Mouse (Mus musculus): ENCODE results near the gene Ankrd52. TPM values are rescaled to one million over a fixed set of nuclear protein-coding genes. Genes with fewer than 3 reads are reported as not detected.
A peak's percentile ranks its signal among the peaks of the same experiment; 100 is the strongest.

Gene Ankrd52
- total RNA-seq (2012; rRNA removed): 15.3 and 15.8 TPM in 2 replicates
- total RNA-seq (2014; rRNA removed): 3.5 and 4.3 TPM in 2 replicates
- 45.9 and 51.0 TPM in 2 replicates for polyA plus RNA-seq (2012; ENCODE audit: insufficient read length, low read depth)

- peak within 1 kb of the TSS; percentile 75 for H3K27ac ChIP-seq (ENCODE audit: insufficient read depth, low read depth)
- H3K36me3 ChIP-seq (replicated peaks in 1 of 2; ENCODE audit: control insufficient read depth in 1 of 2, insufficient read depth in 1 of 2, low read length in 1 of 2): peaks cover 18 to 33% of the 10 kb centered on the region in 2 experiments
- peak within 1 kb of the TSS; percentile 94 for H3K4me2 ChIP-seq (ENCODE audit: insufficient read depth, low read depth, poor library complexity, severe bottlenecking)
- dilution Hi-C loops (cut with MboI; ENCODE audit: extremely low pct_ligation_motif_present, extremely low pct_unique_long_range_greater_than_20kb, low sequenced_read_pairs) (no loop called here), in situ Hi-C loops (cut with MboI; ENCODE audit: low pct_ligation_motif_present, low pct_unique_long_range_greater_than_20kb, low sequenced_read_pairs) (no loop called here)
- peaks cover 14 to 38% of the 10 kb centered on the region in 2 experiments for H3K4me1 ChIP-seq (ENCODE audit: control insufficient read depth in 1 of 2, insufficient read depth in 2 of 2)
- TF ChIP-seq PAX5 (IDR thresholded peaks at IDR 0.05; ENCODE audit: low read length) (no peak), CTCF (conservative IDR thresholded peaks at IDR 0.05 in 1 of 2, IDR thresholded peaks at IDR 0.05 in 1 of 2; ENCODE audit: low read depth in 2 of 2, low read length in 2 of 2) (peak in 1 of 2 experiments; percentile 66; a peak in 2 of 4 replicates), JUN (IDR thresholded peaks at IDR 0.05; ENCODE audit: insufficient read depth, low read depth, low read length) (no peak), MAX (IDR thresholded peaks at IDR 0.05; ENCODE audit: low read length) (no peak), MYC (IDR thresholded peaks at IDR 0.05; ENCODE audit: low read depth, low read length) (no peak), KAT2A (IDR thresholded peaks at IDR 0.05; ENCODE audit: insufficient replicate concordance, low read length) (no peak), ZC3H11A (IDR thresholded peaks at IDR 0.05; ENCODE audit: low read depth, low read length) (no peak), JUND (conservative IDR thresholded peaks at IDR 0.05; ENCODE audit: low read depth, low read length) (no peak), ZMIZ1 (IDR thresholded peaks at IDR 0.05; ENCODE audit: low read depth, low read length) (no peak), TCF12 (IDR thresholded peaks at IDR 0.05; ENCODE audit: low read depth, low read length) (peak; percentile 67), BHLHE40 (IDR thresholded peaks at IDR 0.05; ENCODE audit: low read depth, low read length) (no peak), MAZ (IDR thresholded peaks at IDR 0.05; ENCODE audit: low read depth, low read length) (no peak), CHD2 (IDR thresholded peaks at IDR 0.05; ENCODE audit: low read length) (no peak), GABPA (IDR thresholded peaks at IDR 0.05; ENCODE audit: insufficient replicate concordance, low read depth, low read length) (no peak), MEF2A (IDR thresholded peaks at IDR 0.05; ENCODE audit: borderline replicate concordance, low read depth, low read length) (peak; percentile 42; the same call in 1 of the 2 replicates), USF1 (IDR thresholded peaks at IDR 0.05; ENCODE audit: low read depth, low read length) (no peak), EP300 (IDR thresholded peaks at IDR 0.05; ENCODE audit: low read length) (no peak), POLR2A (IDR thresholded peaks at IDR 0.05; ENCODE audit: low read depth, low read length) (peak; percentile 46; the same call in 1 of the 2 replicates), SIN3A (IDR thresholded peaks at IDR 0.05; ENCODE audit: low read length) (peak; percentile 18; the same call in 1 of the 2 replicates), ZKSCAN1 (IDR thresholded peaks at IDR 0.05; ENCODE audit: borderline replicate concordance, low read depth, low read length) (no peak), HCFC1 (IDR thresholded peaks at IDR 0.05; ENCODE audit: low read depth, low read length) (no peak), RAD21 (IDR thresholded peaks at IDR 0.05; ENCODE audit: low read depth, low read length) (no peak; the same call in 1 of the 2 replicates), RCOR1 (conservative IDR thresholded peaks at IDR 0.05; ENCODE audit: low read depth, low read length) (no peak), USF2 (conservative IDR thresholded peaks at IDR 0.05; ENCODE audit: low read depth, low read length) (no peak), UBTF (IDR thresholded peaks at IDR 0.05; ENCODE audit: low read depth, low read length) (0 out of 2 replicates have a peak, but pooled peaks have one; percentile 54), TBP (conservative IDR thresholded peaks at IDR 0.05; ENCODE audit: low read depth, low read length) (0 out of 2 replicates have a peak, but pooled peaks have one; percentile 50), E2F4 (IDR thresholded peaks at IDR 0.05; ENCODE audit: insufficient replicate concordance, low read depth, low read length) (no peak), NELFE (IDR thresholded peaks at IDR 0.05; ENCODE audit: low read depth, low read length) (peak; percentile 13; the same call in 1 of the 2 replicates), ETS1 (conservative IDR thresholded peaks at IDR 0.05; ENCODE audit: low read depth, low read length) (no peak), SMC3 (IDR thresholded peaks at IDR 0.05; ENCODE audit: low read depth, low read length) (peak; percentile 20), ELF1 (IDR thresholded peaks at IDR 0.05; ENCODE audit: low read depth, low read length) (no peak), MAFK (IDR thresholded peaks at IDR 0.05; ENCODE audit: insufficient replicate concordance, low read length) (no peak), IRF4 (IDR thresholded peaks at IDR 0.05; ENCODE audit: low read depth, low read length) (no peak), CHD1 (IDR thresholded peaks at IDR 0.05; ENCODE audit: low read depth, low read length) (no peak; the same call in 1 of the 2 replicates), POLR2AphosphoS2 (IDR thresholded peaks at IDR 0.05; ENCODE audit: low read depth, low read length) (no peak), MXI1 (IDR thresholded peaks at IDR 0.05; ENCODE audit: low read depth, low read length) (no peak; the same call in 1 of the 2 replicates), NRF1 (IDR thresholded peaks at IDR 0.05; ENCODE audit: low read depth, low read length) (peak; percentile 51; the same call in 1 of the 2 replicates), ZNF384 (IDR thresholded peaks at IDR 0.05; ENCODE audit: low read depth, low read length) (no peak)
- H3K4me3 ChIP-seq (replicated peaks in 1 of 3; ENCODE audit: low read depth in 2 of 3, low read length in 2 of 3, poor library complexity in 1 of 3): peak within 1 kb of the TSS; percentile 83 to 89 (median 84)
- no peaks in the 10 kb centered on the region for H3K27me3 ChIP-seq (replicated peaks)
- H3K9ac ChIP-seq (ENCODE audit: insufficient read depth, low read depth): peak within 1 kb of the TSS; percentile 97
- peaks cover 25% of the 10 kb centered on the region for H3K79me2 ChIP-seq (replicated peaks; ENCODE audit: control insufficient read depth, extremely low read depth, insufficient read depth, poor library complexity, severe bottlenecking)
- H3K9me3 ChIP-seq (replicated peaks; ENCODE audit: low read length): no peaks in the 10 kb centered on the region
- peak; percentile 47 for DNase-seq (ENCODE audit: extremely low read depth)
Observed at GRCm38 (mm10) chr10:128376455-128377211, at the start of gene Ankrd52. Ankrd52 (plus strand) TSS chr10:128377115.
